Mouse (Mus musculus): ENCODE measurements at regions not wholly inside any gene's neighbourhood (a gene's known extent, or its start where the extent isn't known, plus 50 kb on each side); places are given as distances from the start of the nearest gene placed in this dataset.

- DNase-seq (ENCODE audit: low read depth, low spot score), result peak; percentile 6
These were observed 73.6 kb downstream of the Rtl3 start for GRCm38 (mm10) chrX:106766812-106767211.
